Mouse (Mus musculus) urinary bladder, postnatal 10 days (tissue): Measurements from ENCODE around the gene Ube4b.

Source experiments
- DNase-seq: peaks from one replicate; pipeline ENCODE4 v3.0.0; 2022; ENCODE audit warnings: low spot score

The Ube4b gene

GRCm38 (mm10) chr4:149393311-149393995 lies 33.1 kb downstream of the Ube4b start:
- no peak for DNase-seq

- no peak for DNase-seq
Observed at GRCm38 (mm10) chr4:149392359-149392758, 34.2 kb downstream of the Ube4b start.

- DNase-seq, result no peak
Observed at GRCm38 (mm10) chr4:149381001-149381400, 45.5 kb downstream of the Ube4b start.

GRCm38 (mm10) chr4:149379881-149380280 lies 46.7 kb downstream of the Ube4b start:
- DNase-seq, result no peak

- DNase-seq, result no peak
Observed at GRCm38 (mm10) chr4:149378819-149379218, 47.7 kb downstream of the Ube4b start.

- DNase-seq, result no peak
Observed at GRCm38 (mm10) chr4:149376034-149376433, 50.5 kb downstream of the Ube4b start.

GRCm38 (mm10) chr4:149374662-149375061 lies 51.9 kb downstream of the Ube4b start:
- no peak for DNase-seq

GRCm38 (mm10) chr4:149373927-149374326 lies 52.6 kb downstream of the Ube4b start:
- DNase-seq, result no peak

GRCm38 (mm10) chr4:149373431-149373830 lies 53.1 kb downstream of the Ube4b start:
- no peak for DNase-seq

GRCm38 (mm10) chr4:149365702-149366370 lies 60.7 kb downstream of the Ube4b start:
- no peak for DNase-seq

- DNase-seq, result no peak
Observed at GRCm38 (mm10) chr4:149364896-149365295, 61.7 kb downstream of the Ube4b start.

GRCm38 (mm10) chr4:149361051-149361450 lies 65.5 kb downstream of the Ube4b start:
- DNase-seq, result no peak

- no peak for DNase-seq
Observed at GRCm38 (mm10) chr4:149360647-149361046, 65.9 kb downstream of the Ube4b start.

GRCm38 (mm10) chr4:149357982-149358381 lies 68.6 kb downstream of the Ube4b start:
- no peak for DNase-seq

GRCm38 (mm10) chr4:149354671-149355070 lies 71.9 kb downstream of the Ube4b start:
- DNase-seq, result no peak

- no peak for DNase-seq
Observed at GRCm38 (mm10) chr4:149351596-149352150, 74.9 kb downstream of the Ube4b start.

GRCm38 (mm10) chr4:149348963-149349362 lies 77.6 kb downstream of the Ube4b start:
- no peak for DNase-seq

GRCm38 (mm10) chr4:149345873-149346272 lies 80.7 kb downstream of the Ube4b start:
- no peak for DNase-seq

GRCm38 (mm10) chr4:149344311-149344710 lies 82.2 kb downstream of the Ube4b start:
- DNase-seq, result no peak

GRCm38 (mm10) chr4:149340680-149341079 lies 85.9 kb downstream of the Ube4b start:
- DNase-seq, result no peak

GRCm38 (mm10) chr4:149339426-149340214 lies 86.9 kb downstream of the Ube4b start:
- DNase-seq, result no peak

GRCm38 (mm10) chr4:149338137-149338536 lies 88.4 kb downstream of the Ube4b start:
- DNase-seq, result no peak

GRCm38 (mm10) chr4:149337353-149337752 lies 89.2 kb downstream of the Ube4b start:
- no peak for DNase-seq
